Mouse (Mus musculus): Measurements from ENCODE around the gene Krtap19-3. TPM values are rescaled to one million over a fixed set of nuclear protein-coding genes. Genes with fewer than 3 reads are reported as not detected.

The Krtap19-3 gene
- total RNA-seq (2017) = not detected in 2 replicates

DNA sequence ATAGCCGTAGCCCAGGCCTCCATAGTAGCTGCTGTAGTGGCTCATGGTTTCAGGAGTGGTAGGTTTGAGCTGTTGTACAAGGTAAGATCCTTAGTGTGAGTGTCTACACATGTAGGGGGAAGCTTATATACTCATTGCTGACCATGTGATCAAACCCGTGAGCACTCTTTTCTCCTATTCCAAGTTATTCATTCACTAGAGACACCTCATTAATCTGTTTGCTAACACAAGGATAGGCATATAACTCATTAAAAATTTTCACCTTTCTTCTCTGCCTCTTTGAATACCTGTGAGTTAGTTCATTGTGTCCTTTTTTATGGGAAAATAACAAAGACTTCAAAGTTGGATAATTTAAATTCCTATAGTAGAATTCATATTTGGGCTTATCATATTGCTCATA, at the start of gene Krtap19-3:
Gene Krtap19-3, minus strand, starts transcription at position 101 of the 400 bp plus-strand sequence.
- ATAC-seq (ENCODE audit: extremely low read depth, insufficient number of reproducible peaks, low FRiP score, poor library complexity, severe bottlenecking) = no peak

DNA sequence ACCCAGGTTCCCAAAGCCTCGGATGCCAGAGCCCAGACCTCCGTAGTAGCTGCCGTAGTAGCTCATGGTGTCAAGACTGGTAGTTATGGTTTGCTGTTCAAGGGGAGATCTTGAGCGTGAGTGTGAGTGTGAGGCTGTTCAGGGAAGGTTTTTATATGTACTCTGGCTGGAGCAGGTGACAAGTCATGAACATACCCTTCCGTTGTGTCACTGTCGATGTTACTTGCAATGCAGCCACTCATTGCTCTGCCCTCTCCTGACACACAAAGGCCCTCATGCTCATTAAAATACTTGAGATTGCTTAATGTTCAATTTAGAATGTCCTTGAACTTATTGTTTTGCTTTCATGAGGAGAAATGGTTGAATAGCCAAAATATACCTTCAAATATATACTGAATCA, 18.5 kb upstream of the Krtap19-3 start, which contains the start of gene Krtap19-5:
Gene Krtap19-5, minus strand, starts transcription at position 101 of the 400 bp plus-strand sequence.
- ATAC-seq (ENCODE audit: extremely low read depth, insufficient number of reproducible peaks, low FRiP score, poor library complexity, severe bottlenecking) = no peak

DNA sequence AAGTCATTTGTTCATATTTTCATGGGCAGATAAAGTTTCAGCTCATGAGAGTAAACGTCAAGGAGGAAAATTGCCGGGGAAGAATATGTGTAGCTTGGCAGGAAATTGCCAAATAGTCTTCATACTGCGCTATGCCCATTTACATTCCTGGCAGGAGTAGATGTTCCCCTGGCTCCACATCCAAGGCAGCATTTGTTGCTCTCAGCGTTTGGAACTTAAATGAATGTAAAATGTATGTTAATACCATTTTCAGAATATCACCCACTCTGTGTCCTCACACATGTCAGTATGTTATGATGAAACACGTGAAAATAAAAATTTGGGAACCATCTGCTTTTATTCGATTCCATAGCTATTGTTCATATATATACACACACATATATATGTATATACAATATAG, 9.0 kb upstream of the Krtap19-3 start:
- no peak for ATAC-seq (ENCODE audit: extremely low read depth, insufficient number of reproducible peaks, low FRiP score, poor library complexity, severe bottlenecking)

DNA sequence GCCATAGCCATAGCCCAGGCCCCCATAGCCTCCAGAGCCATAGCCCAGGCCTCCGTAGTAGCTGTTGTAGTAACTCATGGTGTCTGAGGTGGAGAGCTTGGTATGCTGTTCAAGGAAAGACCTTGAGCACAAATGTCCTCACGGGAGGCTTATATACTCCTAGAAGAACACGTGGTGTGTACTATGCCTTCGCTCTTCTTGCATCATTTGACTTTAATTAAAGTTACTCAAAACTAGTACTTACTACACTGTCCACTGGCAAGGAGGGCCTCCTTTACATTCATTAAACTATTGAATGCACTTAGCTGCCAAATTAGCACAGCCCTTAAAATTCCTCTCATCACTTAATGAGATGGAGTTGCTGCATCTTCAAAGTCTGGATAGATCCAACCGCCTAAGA, 7.2 kb upstream of the Krtap19-3 start, which contains the start of gene Krtap19-4:
Gene Krtap19-4, minus strand, starts transcription at position 101 of the 400 bp plus-strand sequence.
- no peak for ATAC-seq (ENCODE audit: extremely low read depth, insufficient number of reproducible peaks, low FRiP score, poor library complexity, severe bottlenecking)

DNA sequence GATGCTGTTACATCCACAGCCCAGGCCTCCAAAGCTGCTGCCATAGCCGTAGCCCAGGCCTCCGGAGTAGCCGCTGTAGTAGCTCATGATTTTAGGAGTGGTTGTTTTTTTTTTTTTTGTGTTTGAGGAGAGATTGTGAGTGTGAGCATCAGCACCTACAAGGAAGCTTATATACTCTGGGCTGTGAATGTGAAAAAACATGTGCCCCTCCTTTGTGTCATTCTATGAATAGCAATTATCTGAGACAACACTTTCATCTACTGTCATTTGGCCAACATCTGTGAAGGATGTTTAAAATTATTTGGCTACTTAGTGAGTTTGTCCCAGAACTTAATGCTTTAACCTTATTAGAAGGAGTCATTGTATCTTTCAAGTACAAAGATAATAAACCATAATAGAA, 3.7 kb downstream of the Krtap19-3 start, which contains the start of gene Krtap19-2:
Gene Krtap19-2, minus strand, starts transcription at position 101 of the 400 bp plus-strand sequence.
- ATAC-seq (ENCODE audit: extremely low read depth, insufficient number of reproducible peaks, low FRiP score, poor library complexity, severe bottlenecking) = no peak

DNA sequence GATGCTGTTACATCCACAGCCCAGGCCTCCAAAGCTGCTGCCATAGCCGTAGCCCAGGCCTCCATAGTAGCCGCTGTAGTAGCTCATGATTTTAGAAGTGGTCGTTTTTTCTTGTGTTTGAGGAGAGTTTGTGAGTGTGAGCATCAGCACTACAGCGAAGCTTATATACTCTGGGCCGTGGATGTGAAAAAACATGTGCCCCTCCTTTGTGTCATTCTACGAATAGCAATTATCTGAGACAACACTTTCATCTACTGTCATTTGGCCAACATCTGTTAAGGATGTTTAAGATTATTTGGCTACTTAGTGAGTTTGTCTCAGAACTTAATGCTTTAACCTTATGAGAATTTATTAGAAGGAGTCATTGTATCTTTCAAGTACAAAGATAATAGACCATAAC, 8.5 kb downstream of the Krtap19-3 start, which contains the start of gene Krtap19-1:
Gene Krtap19-1, minus strand, starts transcription at position 101 of the 400 bp plus-strand sequence.
- no peak for ATAC-seq (ENCODE audit: extremely low read depth, insufficient number of reproducible peaks, low FRiP score, poor library complexity, severe bottlenecking)

DNA sequence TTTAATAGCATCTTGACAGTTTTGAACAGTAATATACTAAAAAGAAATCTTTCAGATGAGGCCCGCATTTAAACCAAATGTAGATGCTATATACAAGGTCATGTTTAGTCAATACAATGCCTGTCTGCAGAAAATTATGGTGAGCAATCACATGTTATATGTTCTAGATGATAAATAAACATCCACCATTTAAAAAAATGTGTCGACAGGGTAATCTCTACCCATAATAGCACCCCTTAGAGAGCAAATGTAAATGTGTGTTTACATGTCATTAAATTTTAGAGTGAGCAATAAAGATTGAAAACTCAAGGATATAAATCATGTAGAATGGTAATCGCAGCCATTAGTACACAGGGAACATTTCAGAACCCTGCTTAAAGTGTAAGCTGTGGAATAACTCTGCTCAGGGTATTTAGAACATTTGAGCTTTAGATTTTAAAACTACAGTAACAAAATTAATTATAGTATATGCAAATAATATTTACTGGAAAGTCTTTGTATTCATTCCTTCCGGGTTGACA, 12.9 kb downstream of the Krtap19-3 start:
- ATAC-seq (ENCODE audit: extremely low read depth, insufficient number of reproducible peaks, low FRiP score, poor library complexity, severe bottlenecking) = no peak

DNA sequence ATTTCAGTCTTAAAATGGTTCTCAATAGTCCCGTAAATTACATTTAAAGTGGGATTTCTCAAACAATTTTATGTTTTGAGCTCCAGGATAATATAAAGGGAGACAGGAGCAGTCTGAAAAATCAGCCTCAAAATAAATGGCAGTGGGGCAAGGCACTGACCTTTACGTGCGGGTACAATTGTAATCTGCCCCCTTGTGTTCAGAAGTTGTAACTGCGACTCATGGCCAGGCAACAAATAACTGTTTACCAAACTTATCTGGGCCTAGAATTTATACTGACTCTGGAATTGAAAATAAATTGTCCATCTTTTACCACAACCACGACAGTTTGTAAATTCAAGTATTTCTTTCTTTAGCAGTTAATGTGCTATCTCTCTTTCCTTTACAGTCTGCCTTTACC, 26.4 kb downstream of the Krtap19-3 start:
- no peak for ATAC-seq (ENCODE audit: extremely low read depth, insufficient number of reproducible peaks, low FRiP score, poor library complexity, severe bottlenecking)

DNA sequence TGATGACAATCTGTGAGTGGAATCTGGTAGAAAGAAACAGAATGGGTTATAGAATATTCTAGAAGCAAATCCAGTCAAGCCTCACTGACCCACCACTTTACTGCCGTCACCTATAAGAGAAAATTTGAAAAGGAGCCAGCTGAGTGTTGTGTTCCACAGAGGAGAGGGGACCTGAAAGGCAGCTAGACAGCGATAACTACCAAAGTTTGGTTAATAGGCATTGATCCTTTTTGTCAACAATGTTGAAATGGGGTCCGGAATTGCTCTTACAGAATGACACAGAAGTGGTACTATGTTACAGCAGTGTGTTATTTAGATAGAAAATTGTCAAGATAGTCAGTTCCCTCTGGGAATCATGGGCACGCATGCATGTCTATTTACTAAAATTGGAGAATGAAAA, 29.3 kb downstream of the Krtap19-3 start:
- no peak for ATAC-seq (ENCODE audit: extremely low read depth, insufficient number of reproducible peaks, low FRiP score, poor library complexity, severe bottlenecking)

DNA sequence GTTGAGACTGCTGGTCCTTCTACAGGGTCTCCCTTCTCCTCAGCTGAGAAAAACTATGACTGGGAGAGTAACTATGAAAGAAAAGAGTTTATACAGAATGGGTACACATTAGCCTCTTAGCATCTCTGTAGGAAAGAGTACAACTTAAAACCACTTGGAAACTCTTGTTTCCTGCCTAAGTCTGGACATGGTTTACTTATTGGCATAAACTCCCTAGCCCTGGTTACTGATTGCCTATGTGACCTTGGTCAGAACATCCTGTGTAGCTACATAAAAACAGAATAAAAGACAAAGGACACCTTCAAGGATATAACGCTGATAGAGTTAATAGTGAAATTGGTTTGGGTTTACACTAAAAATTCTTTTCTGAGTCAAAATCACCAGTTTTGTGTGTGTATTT, 30.5 kb downstream of the Krtap19-3 start:
- ATAC-seq (ENCODE audit: extremely low read depth, insufficient number of reproducible peaks, low FRiP score, poor library complexity, severe bottlenecking) = no peak

Other genes starting within 250 kb of the Krtap19-3 start
- gene Krtap26-1, start 230.2 kb downstream of the Krtap19-3 start, total RNA-seq (2017) = not detected in 2 replicates
- gene Krtap27-1, start 206.4 kb downstream of the Krtap19-3 start, total RNA-seq (2017) = not detected in 2 replicates
- not detected in 2 replicates for gene 2310061N02Rik, start 170.1 kb downstream of the Krtap19-3 start, total RNA-seq (2017)
- not detected in 2 replicates for gene Krtap13-1, start 149.2 kb downstream of the Krtap19-3 start, total RNA-seq (2017)
- gene Krtap13, start 126.4 kb downstream of the Krtap19-3 start, total RNA-seq (2017) = not detected in 2 replicates
- not detected in 2 replicates for gene 2310034C09Rik, start 119.2 kb downstream of the Krtap19-3 start, total RNA-seq (2017)
- gene 2310057N15Rik, start 103.8 kb downstream of the Krtap19-3 start, total RNA-seq (2017) = not detected in 2 replicates
- not detected in 2 replicates for gene Gm5965, start 100.1 kb downstream of the Krtap19-3 start, total RNA-seq (2017)
- gene Gm20741, start 65.8 kb downstream of the Krtap19-3 start, total RNA-seq (2017) = not detected in 2 replicates
- not detected in 2 replicates for gene Krtap15, start 57.8 kb downstream of the Krtap19-3 start, total RNA-seq (2017)
- not detected in 2 replicates for gene Krtap14, start 51.9 kb downstream of the Krtap19-3 start, total RNA-seq (2017)
- gene Krtap19-1, start 8.6 kb downstream of the Krtap19-3 start, total RNA-seq (2017) = not detected in 2 replicates
- gene Krtap19-2, start 3.8 kb downstream of the Krtap19-3 start, total RNA-seq (2017) = not detected in 2 replicates
- gene Krtap19-4, start 7.1 kb upstream of the Krtap19-3 start, total RNA-seq (2017) = not detected in 2 replicates
- gene Krtap19-5, start 18.4 kb upstream of the Krtap19-3 start, total RNA-seq (2017) = not detected in 2 replicates
- gene Krtap19-9b, start 54.2 kb upstream of the Krtap19-3 start, total RNA-seq (2017) = not detected in 2 replicates
- gene Krtap16-3, start 84.8 kb upstream of the Krtap19-3 start, total RNA-seq (2017) = not detected in 2 replicates
- not detected in 2 replicates for gene Krtap22-2, start 132.7 kb upstream of the Krtap19-3 start, total RNA-seq (2017)
- gene Gm10229, start 137.2 kb upstream of the Krtap19-3 start, total RNA-seq (2017) = not detected in 2 replicates
- gene Krtap6-1, start 153.7 kb upstream of the Krtap19-3 start, total RNA-seq (2017) = not detected in 2 replicates
- not detected in 2 replicates for gene Gm10228, start 163.4 kb upstream of the Krtap19-3 start, total RNA-seq (2017)
- not detected in 2 replicates for gene Krtap6-5, start 169.8 kb upstream of the Krtap19-3 start, total RNA-seq (2017)
- gene 1110025L11Rik, start 186.0 kb upstream of the Krtap19-3 start, total RNA-seq (2017) = not detected in 2 replicates
- not detected in 2 replicates for gene Krtap6-3, start 206.0 kb upstream of the Krtap19-3 start, total RNA-seq (2017)